Mouse (Mus musculus): ENCODE results near the gene Mfsd12.
A peak's percentile ranks its signal among the peaks of the same experiment; 100 is the strongest.

Mfsd12 gene

GRCm38 (mm10) chr10:81379183-81379553 is 21.9 kb downstream of the Mfsd12 start:
- no peak for DNase-seq (ENCODE audit: extremely low read depth, low read depth, low spot score)

- no peak for DNase-seq (ENCODE audit: extremely low read depth, low read depth, low spot score)
These were observed 22.6 kb downstream of the Mfsd12 start for GRCm38 (mm10) chr10:81379809-81380378.

GRCm38 (mm10) chr10:81382039-81382438 is 24.7 kb downstream of the Mfsd12 start:
- DNase-seq (ENCODE audit: extremely low read depth, low read depth, low spot score): no peak

GRCm38 (mm10) chr10:81383802-81384604 is 26.7 kb downstream of the Mfsd12 start, which contains the start of the genes Dohh and Gm48551:
Dohh (plus strand) TSS chr10:81384428.
Gm48551 (plus strand) TSS chr10:81384466.
- DNase-seq (ENCODE audit: extremely low read depth, low read depth, low spot score): peak; percentile 88

DNA sequence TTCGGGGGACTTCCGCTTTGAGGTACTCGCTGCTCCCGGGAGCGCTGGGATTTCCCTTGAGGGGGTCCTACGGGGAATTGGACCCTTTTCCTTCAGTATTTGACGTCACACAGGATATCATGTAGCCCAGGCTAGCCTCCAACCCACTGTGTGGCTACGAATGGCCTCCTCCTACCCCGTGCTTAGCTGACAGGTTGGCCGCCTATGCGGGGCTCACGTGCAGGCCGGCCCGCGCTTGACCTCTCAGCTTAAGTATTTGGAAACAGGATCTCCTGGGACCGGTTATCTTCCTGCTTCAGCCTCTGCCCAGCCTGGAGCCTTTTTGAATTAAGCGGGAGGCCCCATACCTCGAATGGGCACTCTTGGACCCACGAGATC is 27.3 kb downstream of the Mfsd12 start:
- DNase-seq (ENCODE audit: extremely low read depth, low read depth, low spot score): no peak

- DNase-seq (ENCODE audit: extremely low read depth, low read depth, low spot score): no peak
These were observed 28.5 kb downstream of the Mfsd12 start for GRCm38 (mm10) chr10:81385603-81386306.

- DNase-seq (ENCODE audit: extremely low read depth, low read depth, low spot score): no peak
These were observed 30.4 kb downstream of the Mfsd12 start for GRCm38 (mm10) chr10:81387716-81388115.

GRCm38 (mm10) chr10:81388505-81389055 is 31.3 kb downstream of the Mfsd12 start, which contains the start of gene Gm48552:
Gm48552 (plus strand) TSS chr10:81389005.
- no peak for DNase-seq (ENCODE audit: extremely low read depth, low read depth, low spot score)

DNA sequence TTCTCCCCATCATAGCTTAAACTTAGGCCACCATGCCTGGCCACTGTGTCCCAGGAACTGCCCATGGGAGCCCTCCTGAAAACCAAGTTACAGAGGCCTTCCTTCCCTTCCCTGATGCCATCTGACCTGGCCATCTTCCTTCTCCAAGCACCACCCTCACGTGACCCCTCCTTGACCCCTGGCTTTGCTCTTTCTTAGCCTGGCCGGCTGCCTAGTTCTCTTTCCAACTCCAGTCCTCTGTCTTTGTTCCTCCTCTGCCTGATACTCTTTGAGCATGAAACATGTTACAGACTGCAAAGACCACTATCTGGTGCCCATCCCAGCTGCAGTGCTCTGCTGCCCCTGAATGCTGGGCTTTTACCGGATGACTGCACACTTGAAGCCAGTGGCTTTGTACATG is 32.1 kb downstream of the Mfsd12 start:
- DNase-seq (ENCODE audit: extremely low read depth, low read depth, low spot score): no peak

DNA sequence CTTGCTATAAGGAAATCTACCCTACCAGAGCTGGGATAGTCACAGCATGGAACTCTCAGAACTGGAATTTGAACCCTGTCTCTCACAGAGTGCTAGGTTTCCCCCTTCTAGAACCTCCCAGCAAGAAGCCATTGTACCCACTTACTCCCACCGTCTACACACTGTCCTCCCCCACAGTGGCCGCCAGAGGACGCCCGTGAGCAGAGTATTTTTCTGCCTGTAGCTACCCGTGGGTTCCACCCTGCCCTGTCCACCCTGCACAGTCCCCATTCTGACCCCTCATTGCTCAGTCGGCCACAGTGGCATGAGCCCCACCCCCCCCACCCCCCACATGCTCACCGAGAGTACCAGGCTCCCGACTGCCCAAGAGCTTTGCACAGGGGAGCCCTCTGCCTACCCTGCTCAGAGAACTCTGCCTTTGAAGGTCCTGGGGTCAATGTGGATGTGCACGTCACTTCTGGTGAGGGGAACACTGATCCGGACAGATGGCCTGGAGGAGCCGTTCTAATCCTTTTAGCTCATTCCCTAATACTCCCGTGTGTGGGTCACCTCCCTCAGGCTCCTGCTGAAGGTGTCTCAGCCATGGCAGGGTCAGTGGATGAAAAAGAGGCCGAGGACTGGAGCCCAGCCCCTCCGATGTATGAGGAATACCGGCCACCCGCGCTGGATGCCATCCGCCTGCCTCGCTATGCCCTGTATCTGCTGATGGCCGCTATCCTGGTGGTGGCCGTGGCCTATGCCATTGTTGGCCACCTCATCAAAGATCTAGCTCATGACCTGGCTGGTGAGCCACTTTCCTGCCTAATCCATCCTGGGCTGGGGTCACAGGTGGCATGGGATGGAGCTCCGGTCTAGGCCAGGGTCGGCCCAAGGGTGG is 32.7 kb downstream of the Mfsd12 start:
- DNase-seq (ENCODE audit: extremely low read depth, low read depth, low spot score): no peak

DNA sequence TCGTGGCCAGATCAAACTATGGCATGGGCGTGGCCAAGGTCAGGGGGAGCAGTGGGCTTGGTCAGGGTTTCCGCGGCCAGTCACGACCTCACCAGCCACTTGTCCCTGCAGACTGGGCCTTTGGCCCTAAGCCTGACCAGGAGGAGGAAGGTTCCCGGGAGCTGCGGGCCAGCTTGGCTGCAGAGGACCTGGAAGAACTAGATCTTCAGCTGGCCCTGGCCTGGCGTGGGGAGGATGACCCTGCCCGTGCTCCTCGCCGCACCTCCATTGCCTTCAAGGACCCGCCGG is 33.3 kb downstream of the Mfsd12 start:
- no peak for DNase-seq (ENCODE audit: extremely low read depth, low read depth, low spot score)

GRCm38 (mm10) chr10:81392270-81392669 is 35.0 kb downstream of the Mfsd12 start:
- DNase-seq (ENCODE audit: extremely low read depth, low read depth, low spot score): no peak

- DNase-seq (ENCODE audit: extremely low read depth, low read depth, low spot score): no peak
These were observed 35.5 kb downstream of the Mfsd12 start, which contains the start of gene Smim24 for GRCm38 (mm10) chr10:81392781-81393185. Smim24 (plus strand) TSS chr10:81393051.

DNA sequence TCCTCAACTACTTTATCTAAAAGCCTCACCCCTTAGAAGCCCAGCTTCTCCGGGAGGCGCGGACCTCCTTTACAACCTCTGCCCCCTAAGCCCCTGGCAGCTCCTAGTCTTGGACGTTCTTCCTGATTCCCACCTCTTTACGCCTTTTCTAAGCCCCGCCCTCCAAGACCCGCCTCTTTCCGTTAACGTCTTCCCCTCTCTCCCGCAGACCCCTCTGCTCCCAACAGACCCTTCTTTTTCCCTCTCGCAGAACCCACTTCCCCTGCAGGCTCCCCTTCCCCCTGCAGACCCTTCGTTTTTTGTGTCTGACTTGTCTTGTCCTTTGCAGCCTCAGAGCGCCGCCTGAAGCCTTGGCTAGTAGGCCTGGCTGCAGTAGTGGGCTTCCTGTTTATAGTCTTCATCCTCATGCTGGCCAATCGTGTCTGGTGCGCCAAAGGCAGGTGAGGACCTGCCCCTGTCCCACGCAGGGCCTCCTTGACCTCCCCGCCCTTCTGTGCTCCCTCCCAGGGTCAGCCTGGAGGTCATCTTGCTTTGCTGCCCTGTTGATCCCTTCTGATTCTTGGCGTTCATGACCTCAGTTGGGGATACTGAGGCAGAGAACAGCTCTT is 36.3 kb downstream of the Mfsd12 start:
- DNase-seq (ENCODE audit: extremely low read depth, low read depth, low spot score): no peak

GRCm38 (mm10) chr10:81395127-81395526 is 37.8 kb downstream of the Mfsd12 start:
- no peak for DNase-seq (ENCODE audit: extremely low read depth, low read depth, low spot score)

GRCm38 (mm10) chr10:81395865-81396264 is 38.6 kb downstream of the Mfsd12 start:
- no peak for DNase-seq (ENCODE audit: extremely low read depth, low read depth, low spot score)

- DNase-seq (ENCODE audit: extremely low read depth, low read depth, low spot score): no peak
These were observed 39.5 kb downstream of the Mfsd12 start for GRCm38 (mm10) chr10:81396749-81397148.

DNA sequence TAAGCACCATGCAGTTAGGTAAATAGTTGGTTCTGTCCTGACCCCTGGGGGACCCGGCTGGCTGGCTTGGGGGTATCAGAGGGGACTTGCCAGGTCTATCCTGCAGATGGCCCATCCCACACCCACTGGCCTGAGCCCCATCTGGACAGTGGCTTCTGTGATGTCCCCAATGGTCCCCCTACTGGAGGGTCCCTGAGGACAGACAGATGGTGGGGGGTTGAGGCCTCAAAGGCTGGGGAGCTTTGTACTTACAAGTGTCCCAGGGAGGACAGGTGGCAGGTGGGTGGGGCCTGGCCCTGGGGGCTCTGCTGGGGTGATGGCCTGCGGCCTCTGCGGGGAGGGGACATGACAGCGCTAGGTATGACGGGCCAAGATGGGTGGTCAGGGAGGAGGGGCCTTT is 42.0 kb downstream of the Mfsd12 start:
- no peak for DNase-seq (ENCODE audit: extremely low read depth, low read depth, low spot score)

GRCm38 (mm10) chr10:81399798-81400308 is 42.6 kb downstream of the Mfsd12 start:
- DNase-seq (ENCODE audit: extremely low read depth, low read depth, low spot score): no peak
